Mouse (Mus musculus): ENCODE results near the gene Ighmbp2.

- TF ChIP-seq USF1 (IDR thresholded peaks at IDR 0.05; ENCODE audit: low read depth) (no peak), CTCF (IDR thresholded peaks at IDR 0.05; ENCODE audit: control insufficient read depth, insufficient read depth, insufficient read length) (no peak), MYOG (IDR thresholded peaks at IDR 0.05; ENCODE audit: control insufficient read depth, extremely low read depth, insufficient read length) (no peak)
These were observed 20.9 kb downstream of the Ighmbp2 start for GRCm38 (mm10) chr19:3261764-3262525.

Measured in C2C12 (cell line).